Mouse (Mus musculus) CD4-positive, CD25-positive, alpha-beta regulatory T cell, adult 4 months (primary cell): ENCODE results near the gene Psmd5. TPM values are rescaled to one million over a fixed set of nuclear protein-coding genes. Genes with fewer than 3 reads are reported as not detected.
"Not testable (repeated sequence)": the region's sequence is repeated elsewhere in the genome, so short reads cannot be mapped to it uniquely, and the experiment has no call there.

ENCODE experiments used
- ATAC-seq: one replicate; pipeline ENCODE4 v1.8.0; 2017
- polyA plus RNA-seq, 2 experiments: library from polyadenylated mRNA; unstranded; fragments of 100-300 nt; shearing (Covaris generic); gene quantifications; one replicate each; pipeline ENCODE4 v1.2.1; 2017

Gene Psmd5
- polyA plus RNA-seq, 2 experiments from 2014 or later, result 70.7 to 89.2 TPM

GRCm38 (mm10) chr2:34895503-34896113 is 20.8 kb upstream of the Psmd5 start:
- ATAC-seq, result no peak

- ATAC-seq, result no peak
Observed at GRCm38 (mm10) chr2:34893950-34894349, 19.2 kb upstream of the Psmd5 start.

GRCm38 (mm10) chr2:34884186-34884585 is 9.4 kb upstream of the Psmd5 start:
- no peak for ATAC-seq

- no peak for ATAC-seq
Observed at GRCm38 (mm10) chr2:34883190-34883589, 8.4 kb upstream of the Psmd5 start.

- ATAC-seq, result no peak
Observed at GRCm38 (mm10) chr2:34882757-34883156, 8.0 kb upstream of the Psmd5 start.

- no peak for ATAC-seq
Observed at GRCm38 (mm10) chr2:34880054-34880453, 5.3 kb upstream of the Psmd5 start.

GRCm38 (mm10) chr2:34874271-34874670 is 497 bp downstream of the Psmd5 start, which contains the start of gene Cutal:
TSS of gene Cutal (plus strand) at chr2:34874396.
- no peak for ATAC-seq

- ATAC-seq, result peak; percentile 98
Observed at GRCm38 (mm10) chr2:34870520-34871474, 4.0 kb downstream of the Psmd5 start.

GRCm38 (mm10) chr2:34869680-34870079 is 5.1 kb downstream of the Psmd5 start:
- no peak for ATAC-seq

- no peak for ATAC-seq
Observed at GRCm38 (mm10) chr2:34857728-34858127, 17.0 kb downstream of the Psmd5 start.

- no peak for ATAC-seq
Observed at GRCm38 (mm10) chr2:34855265-34855664, 19.5 kb downstream of the Psmd5 start.

- ATAC-seq, result no peak
Observed at GRCm38 (mm10) chr2:34847702-34848101, 27.1 kb downstream of the Psmd5 start.

GRCm38 (mm10) chr2:34843211-34843939 is 31.4 kb downstream of the Psmd5 start:
- ATAC-seq, result no peak

- ATAC-seq, result no peak
Observed at GRCm38 (mm10) chr2:34841706-34842105, 33.1 kb downstream of the Psmd5 start.

GRCm38 (mm10) chr2:34840143-34840542 is 34.6 kb downstream of the Psmd5 start:
- ATAC-seq, result not testable (repeated sequence)

GRCm38 (mm10) chr2:34835669-34836068 is 39.1 kb downstream of the Psmd5 start:
- ATAC-seq, result no peak

- ATAC-seq, result no peak
Observed at GRCm38 (mm10) chr2:34833624-34834023, 41.1 kb downstream of the Psmd5 start.

- not testable (repeated sequence) for ATAC-seq
Observed at GRCm38 (mm10) chr2:34832766-34833457, 41.9 kb downstream of the Psmd5 start, which contains the start of gene Gm34653. TSS of gene Gm34653 (plus strand) at chr2:34833007.

GRCm38 (mm10) chr2:34830066-34830465 is 44.7 kb downstream of the Psmd5 start:
- ATAC-seq, result not testable (repeated sequence)

- no peak for ATAC-seq
Observed at GRCm38 (mm10) chr2:34828026-34828425, 46.7 kb downstream of the Psmd5 start.

GRCm38 (mm10) chr2:34827591-34827990 is 47.2 kb downstream of the Psmd5 start:
- ATAC-seq, result no peak
